Mouse (Mus musculus) kidney, adult 18-20 months (tissue): ENCODE results near the gene Zfp141.

ENCODE experiments used
- DNase-seq: peaks from one replicate; pipeline ENCODE4 v3.0.0; 2021

The Zfp141 gene

DNA sequence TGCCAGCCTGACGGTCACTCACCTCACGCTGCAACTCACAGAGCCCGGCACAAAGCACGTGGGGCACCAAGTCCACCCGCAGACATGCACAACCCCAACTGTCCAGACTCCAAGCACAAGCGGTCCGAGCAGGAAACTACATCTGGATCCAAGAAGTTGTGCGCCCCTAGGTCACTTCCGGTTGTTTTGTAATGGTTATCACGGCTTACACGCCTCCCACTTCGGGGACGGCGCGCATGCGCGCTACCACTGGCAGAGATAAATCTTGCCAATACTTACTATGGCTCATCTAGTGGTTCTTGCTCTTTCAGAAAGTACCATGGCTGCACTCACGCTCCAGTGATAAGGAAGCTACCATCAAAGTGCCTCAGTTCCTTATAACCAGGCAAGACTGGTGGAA is at the start of gene Zfp141:
Zfp141 (minus strand) TSS at position 153 of the 400 bp plus-strand sequence.
- DNase-seq, result peak; percentile 84

DNA sequence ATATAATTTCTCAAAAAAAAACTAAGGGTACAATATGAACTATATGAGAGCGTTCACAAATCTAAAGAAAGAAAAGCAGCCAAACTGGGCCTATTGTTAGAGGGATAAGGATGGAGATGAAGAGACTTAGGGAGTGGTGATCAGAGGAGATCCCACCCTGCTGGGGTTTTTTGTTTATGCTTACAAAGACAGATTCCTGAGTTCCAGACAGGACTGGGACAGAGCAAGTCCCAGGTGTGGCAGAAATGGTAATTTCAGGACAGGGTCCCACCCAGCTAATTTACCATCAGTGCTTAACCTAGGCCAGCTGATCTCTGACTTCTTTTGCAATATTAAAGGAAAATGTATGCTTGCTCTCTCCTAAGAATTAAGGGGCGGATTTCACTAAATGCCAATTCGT is 46.2 kb upstream of the Zfp141 start:
- no peak for DNase-seq

DNA sequence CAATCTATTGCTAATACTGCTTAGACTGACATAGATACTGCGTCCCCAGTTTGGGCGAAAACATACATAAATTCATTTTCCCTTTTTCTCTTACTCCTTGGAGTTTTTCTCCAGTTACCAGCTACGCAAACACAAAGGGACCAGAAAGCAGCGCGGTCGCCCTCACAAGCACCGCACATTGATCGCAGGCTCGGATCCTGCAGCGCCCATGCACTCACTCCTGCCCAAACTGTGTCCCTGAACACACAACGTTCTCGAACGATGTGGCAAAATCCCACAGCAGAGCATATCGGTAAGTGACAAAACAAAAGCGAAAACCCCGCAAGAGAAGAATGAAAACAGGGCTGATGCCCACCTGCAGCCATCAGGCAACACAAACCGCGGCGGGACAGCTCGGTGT is 354 bp downstream of the Zfp141 start:
- DNase-seq, result no peak

DNA sequence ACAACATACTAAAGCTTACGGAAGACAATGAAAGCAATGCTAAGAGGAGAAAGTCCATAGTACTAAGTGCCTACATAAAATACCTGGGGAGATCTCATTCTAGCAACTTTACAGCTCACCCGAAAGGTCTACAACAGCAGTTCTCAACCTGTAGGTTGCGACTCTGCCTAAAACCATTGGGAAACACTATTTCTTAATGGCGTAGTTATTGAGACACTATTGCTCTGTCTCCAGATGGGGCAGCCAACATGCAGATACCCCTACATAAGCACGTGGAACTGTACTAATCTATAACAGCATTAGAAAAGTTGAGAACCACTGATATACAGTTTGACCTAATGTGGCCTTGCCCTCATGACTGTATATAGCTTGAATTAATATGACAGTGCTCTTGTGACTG is 7.3 kb downstream of the Zfp141 start:
- DNase-seq, result no peak

DNA sequence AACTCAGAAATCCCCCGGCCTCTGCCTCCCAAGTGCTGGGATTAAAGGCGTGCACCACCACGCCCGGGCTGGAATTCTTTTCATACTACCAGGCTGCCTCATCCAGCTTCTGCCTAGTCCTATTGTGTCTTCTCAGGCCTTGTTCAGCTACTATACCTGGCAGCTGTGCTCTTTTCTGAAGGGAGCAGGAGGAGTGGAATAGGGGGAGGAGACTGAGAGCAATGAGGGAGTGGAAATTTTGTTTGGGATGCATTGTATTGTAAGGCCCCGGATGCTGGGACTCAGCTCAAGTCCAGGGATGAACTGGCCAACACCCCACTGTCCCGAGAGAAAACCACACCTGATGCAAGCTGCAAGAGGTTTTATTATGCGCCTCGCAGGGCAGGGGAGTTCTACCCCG is 8.2 kb downstream of the Zfp141 start:
- no peak for DNase-seq

DNA sequence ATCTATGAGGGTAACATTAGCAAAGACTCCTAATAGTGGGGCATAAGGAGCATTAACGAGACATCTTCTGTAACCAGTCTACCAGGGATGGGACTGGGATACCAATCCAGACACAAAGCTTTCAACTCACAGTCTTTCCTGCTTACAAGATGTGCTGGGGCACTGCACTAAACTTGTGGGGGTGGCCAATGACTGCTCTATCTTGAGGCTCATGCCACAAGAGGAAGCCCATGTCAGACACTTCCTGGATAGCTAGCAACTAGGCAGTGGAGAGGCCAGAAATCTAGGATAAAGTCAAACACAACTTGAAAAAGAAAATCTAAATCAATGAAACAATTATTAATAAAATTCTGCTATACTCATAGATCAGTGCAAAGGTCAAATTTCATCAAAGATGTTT is 9.3 kb downstream of the Zfp141 start:
- no peak for DNase-seq

DNA sequence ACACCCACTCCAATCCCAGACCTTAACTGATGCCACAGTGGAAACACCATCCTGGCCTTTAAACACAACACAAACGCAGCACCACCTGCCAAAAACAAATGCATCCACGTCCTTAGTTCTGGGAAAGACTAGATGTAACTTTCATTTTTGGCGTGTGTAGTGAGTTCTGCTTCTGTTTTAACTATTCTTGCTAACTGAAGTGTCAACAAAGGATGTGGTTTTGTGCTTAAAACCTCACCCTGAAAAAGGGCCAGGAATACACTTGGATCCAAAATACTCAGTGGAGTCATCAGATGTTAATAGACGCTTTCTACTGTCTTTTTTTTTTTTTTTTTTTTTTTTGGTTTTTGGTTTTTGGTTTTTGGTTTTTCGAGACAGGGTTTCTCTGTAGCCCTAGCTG is 14.7 kb downstream of the Zfp141 start:
- no peak for DNase-seq

DNA sequence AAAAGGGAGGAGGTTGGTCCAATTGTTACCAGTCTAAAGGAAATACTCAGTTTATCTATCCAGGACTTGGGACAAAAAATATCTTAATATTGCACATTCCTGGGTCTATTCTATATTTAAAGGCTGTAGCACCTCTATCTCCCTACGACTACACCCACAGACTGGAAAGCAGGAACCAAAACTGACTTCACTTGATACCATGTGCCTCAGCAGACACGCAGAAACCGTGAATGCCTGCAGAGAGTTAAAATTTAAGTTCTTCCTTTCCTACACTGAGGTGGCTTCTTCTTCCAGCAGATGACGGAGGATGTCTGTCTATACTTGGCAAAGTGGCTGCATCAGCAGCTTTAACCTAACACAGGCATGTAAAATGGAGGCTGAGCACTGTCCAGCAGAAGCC is 15.2 kb downstream of the Zfp141 start:
- no peak for DNase-seq

DNA sequence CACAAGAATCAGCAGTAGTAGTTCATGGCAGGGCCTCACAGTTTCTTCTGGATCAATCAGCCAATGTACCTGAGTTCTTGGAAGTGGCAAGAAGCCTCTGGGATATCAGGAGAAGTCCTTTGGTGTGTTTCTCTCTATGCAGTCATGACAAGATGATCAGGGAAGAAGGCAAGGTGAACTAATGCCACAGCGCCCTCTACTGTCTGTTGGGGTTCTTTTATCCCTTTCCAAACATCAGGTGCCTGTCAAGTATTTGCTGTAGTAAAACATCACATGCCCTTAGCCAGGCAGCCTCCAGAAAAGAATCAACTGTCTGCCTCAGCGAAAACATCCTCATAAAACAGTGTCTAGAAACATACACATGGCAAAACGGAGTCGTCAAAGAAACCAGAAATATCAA is 50.9 kb downstream of the Zfp141 start:
- DNase-seq, result no peak

DNA sequence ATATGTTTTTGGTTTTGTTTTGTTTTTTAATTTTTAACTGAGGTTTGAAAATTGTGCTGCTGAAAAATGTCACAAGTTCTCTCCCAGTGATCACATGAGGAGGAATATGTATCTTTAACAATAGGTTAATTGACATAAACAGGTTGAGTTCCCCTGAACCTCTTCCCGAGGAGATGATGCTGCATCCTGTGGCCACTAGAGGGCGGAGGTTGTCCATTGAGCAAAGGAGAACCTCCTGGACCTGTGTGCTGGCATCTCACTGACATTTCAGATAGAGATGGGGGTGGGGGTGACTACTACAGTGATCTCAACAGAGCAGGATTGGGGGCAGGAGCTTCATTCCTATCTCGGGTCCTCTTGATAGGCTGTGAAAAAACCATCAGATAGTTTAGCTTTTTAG is 54.9 kb downstream of the Zfp141 start:
- peak; percentile 9 for DNase-seq

DNA sequence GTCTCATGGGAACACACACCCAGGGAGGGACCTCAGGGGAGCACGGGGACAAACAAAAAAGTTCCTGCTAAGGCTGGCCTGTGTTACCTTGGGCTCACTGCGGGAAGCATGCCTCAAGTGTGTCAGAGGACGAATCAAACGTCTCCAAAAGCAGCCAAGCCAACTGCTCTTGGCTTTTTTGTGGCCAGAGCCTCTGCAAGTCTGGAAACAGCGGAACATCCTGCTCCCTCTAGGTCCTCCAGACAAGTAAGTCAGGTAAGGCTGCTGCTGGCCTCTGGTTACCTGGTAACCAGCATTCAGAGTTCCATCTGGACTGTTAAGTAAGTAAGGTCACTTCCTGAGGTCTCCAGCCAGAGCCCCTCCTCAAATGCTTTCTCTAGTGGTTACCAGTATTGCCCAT is 57.7 kb downstream of the Zfp141 start, which contains the start of gene 4933421I07Rik:
4933421I07Rik (minus strand) TSS at position 271 of the 400 bp plus-strand sequence.
- no peak for DNase-seq

DNA sequence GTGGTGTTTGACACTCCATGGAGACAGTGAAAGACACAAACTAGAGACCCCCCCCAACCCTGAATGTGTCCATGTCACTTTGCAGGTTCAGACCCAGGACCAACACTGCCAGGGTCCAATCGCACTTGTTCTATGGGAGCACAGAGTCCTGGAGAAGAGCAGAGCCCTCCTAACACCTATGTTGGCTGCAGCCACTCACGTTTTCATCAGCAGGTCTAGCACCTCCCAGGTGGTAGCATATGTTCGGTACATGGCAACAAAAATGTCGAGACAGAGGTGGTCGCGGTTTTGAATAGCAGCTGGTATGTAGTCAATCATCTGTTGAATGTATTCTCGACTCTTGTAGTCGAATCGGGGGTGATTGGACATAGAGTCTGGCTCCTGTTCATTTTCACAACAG is 58.2 kb downstream of the Zfp141 start:
- no peak for DNase-seq
